Mouse (Mus musculus): ENCODE measurements around the gene Adgre4.

- TF ChIP-seq CTCF (IDR thresholded peaks at IDR 0.05; ENCODE audit: low read depth) (peak; percentile 73), EP300 (IDR thresholded peaks at IDR 0.05; ENCODE audit: low read depth) (no peak)
These were observed 47.5 kb upstream of the Adgre4 start for GRCm38 (mm10) chr17:55702161-55702820.
